Mouse (Mus musculus) erythroid progenitor cell, adult 5-6 weeks (primary cell): ENCODE measurements around the gene Gm3278. TPM values are rescaled to one million over a fixed set of nuclear protein-coding genes. Genes with fewer than 3 reads are reported as not detected.
"Not testable (repeated sequence)": the region's sequence is repeated elsewhere in the genome, so short reads cannot be mapped to it uniquely, and the experiment has no call there.

ENCODE experiments used
- ATAC-seq: replicated peaks from 2 replicates; pipeline ENCODE4 v1.8.0; 2016; ENCODE audit warnings: moderate number of reproducible peaks, mild to moderate bottlenecking, moderate TSS enrichment, inconsistent platforms; ENCODE audit not compliant: poor library complexity, low FRiP score, severe bottlenecking
- total RNA-seq, 2 experiments: library from RNA; stranded (forward) in 1 of 2; stranded (reverse) in 1 of 2; fragments of 150-400 nt in 1 of 2; fragments of 186-747, 209-891 nt in 1 of 2; gene quantifications; 2 replicates each; pipeline versions ENCODE4 v1.2.3 to v1.2.4; 2015 to 2017; ENCODE audit warnings: low replicate concordance in 2 of 2

Gm3278 gene
- total RNA-seq (2015; ENCODE audit: low replicate concordance) (not detected in 2 replicates), total RNA-seq (2017; ENCODE audit: low replicate concordance) (not detected in 2 replicates)

DNA sequence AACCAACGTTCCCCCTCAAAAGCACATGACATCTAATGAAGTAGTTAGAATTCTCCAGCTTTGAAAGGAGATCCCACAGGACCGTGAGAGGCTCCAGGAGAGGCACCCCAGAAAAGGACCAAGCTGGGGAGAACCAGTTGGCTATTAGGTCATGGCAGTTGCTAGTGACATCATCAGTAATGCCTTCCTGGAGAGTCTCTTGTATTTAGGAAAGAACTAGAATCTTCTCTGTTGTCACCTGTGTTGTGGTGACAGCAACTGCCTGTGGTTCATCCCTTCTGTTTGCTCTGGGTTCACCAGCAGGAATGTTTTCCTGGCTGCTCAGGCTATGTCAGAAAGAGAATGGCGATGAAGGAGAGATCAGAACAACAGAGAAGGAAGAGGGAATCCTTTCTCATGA, at the start of gene Gm3278:
TSS of gene Gm3278 (plus strand) at position 301 of the 400 bp plus-strand sequence.
- not testable (repeated sequence) for ATAC-seq

DNA sequence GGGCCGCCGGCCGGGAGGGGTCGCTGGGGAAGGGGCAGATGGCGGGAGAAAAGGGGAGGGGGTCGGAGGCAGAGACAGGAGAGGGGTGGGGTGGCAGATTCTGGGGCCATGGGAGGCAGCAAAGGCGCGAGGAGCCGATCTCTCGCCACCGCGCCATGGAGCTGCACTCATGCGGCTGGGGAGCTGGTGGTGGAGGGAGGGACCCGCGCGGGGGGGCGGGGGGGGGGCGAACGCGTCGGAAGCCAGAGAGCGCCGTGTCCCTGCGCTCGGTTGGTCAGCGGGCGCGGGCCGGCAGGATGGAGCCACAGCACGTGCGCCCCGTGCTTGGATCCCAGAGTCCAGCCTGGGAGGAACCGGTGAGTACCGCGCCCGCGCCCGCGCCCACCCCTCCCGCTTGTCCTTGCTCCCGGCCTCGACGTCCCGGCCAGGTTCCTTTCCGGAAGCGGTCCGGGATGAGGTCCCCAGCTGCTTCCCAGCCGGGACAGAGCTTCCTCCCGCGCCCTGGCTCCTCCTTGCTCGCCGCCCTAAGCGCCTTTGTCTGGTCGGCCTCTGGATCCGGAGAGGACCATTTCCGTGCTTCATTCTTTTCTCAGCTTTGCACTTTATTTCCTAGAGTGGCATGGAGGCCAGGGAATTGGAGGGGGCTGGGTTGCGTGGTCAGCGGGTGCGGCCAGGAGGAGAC, 36.8 kb upstream of the Gm3278 start, which contains the start of gene Gm3264:
TSS of gene Gm3264 (plus strand) at position 278 of the 682 bp plus-strand sequence.
- ATAC-seq: not testable (repeated sequence)

Other genes starting within 250 kb of the Gm3278 start
- not detected in 2 replicates for gene Gm3239, start 228.2 kb upstream of the Gm3278 start, total RNA-seq (2015; ENCODE audit: low replicate concordance)
- not detected in 2 replicates for gene Gm3239, start 228.2 kb upstream of the Gm3278 start, total RNA-seq (2017; ENCODE audit: low replicate concordance)
- gene Gm7876, start 183.2 kb upstream of the Gm3278 start, total RNA-seq (2015; ENCODE audit: low replicate concordance): not detected in 2 replicates
- not detected in 2 replicates for gene Gm7876, start 183.2 kb upstream of the Gm3278 start, total RNA-seq (2017; ENCODE audit: low replicate concordance)
- not detected in 2 replicates for gene Gm3252, start 165.6 kb upstream of the Gm3278 start, total RNA-seq (2015; ENCODE audit: low replicate concordance)
- not detected in 2 replicates for gene Gm3252, start 165.6 kb upstream of the Gm3278 start, total RNA-seq (2017; ENCODE audit: low replicate concordance)
- gene Gm9602, start 116.1 kb upstream of the Gm3278 start, total RNA-seq (2015; ENCODE audit: low replicate concordance): not detected in 2 replicates
- not detected in 2 replicates for gene Gm9602, start 116.1 kb upstream of the Gm3278 start, total RNA-seq (2017; ENCODE audit: low replicate concordance)
- gene Gm3269, start 54.3 kb upstream of the Gm3278 start, total RNA-seq (2015; ENCODE audit: low replicate concordance): not detected in 2 replicates
- gene Gm3269, start 54.3 kb upstream of the Gm3278 start, total RNA-seq (2017; ENCODE audit: low replicate concordance): not detected in 2 replicates
- gene Gm3264, start 36.8 kb upstream of the Gm3278 start, total RNA-seq (2015; ENCODE audit: low replicate concordance): not detected in 2 replicates
- not detected in 2 replicates for gene Gm3264, start 36.8 kb upstream of the Gm3278 start, total RNA-seq (2017; ENCODE audit: low replicate concordance)
- gene Gm8297, start 91.5 kb downstream of the Gm3278 start, total RNA-seq (2015; ENCODE audit: low replicate concordance): not detected in 2 replicates
- not detected in 2 replicates for gene Gm8297, start 91.5 kb downstream of the Gm3278 start, total RNA-seq (2017; ENCODE audit: low replicate concordance)
- gene Gm3298, start 123.5 kb downstream of the Gm3278 start, total RNA-seq (2015; ENCODE audit: low replicate concordance): not detected in 2 replicates
- not detected in 2 replicates for gene Gm3298, start 123.5 kb downstream of the Gm3278 start, total RNA-seq (2017; ENCODE audit: low replicate concordance)
- not detected in 2 replicates for gene 4930555G01Rik, start 158.2 kb downstream of the Gm3278 start, total RNA-seq (2015; ENCODE audit: low replicate concordance)
- not detected in 2 replicates for gene 4930555G01Rik, start 158.2 kb downstream of the Gm3278 start, total RNA-seq (2017; ENCODE audit: low replicate concordance)
- not detected in 2 replicates for gene Gm8281, start 178.6 kb downstream of the Gm3278 start, total RNA-seq (2015; ENCODE audit: low replicate concordance)
- 0.39 TPM in 1 of 2 replicates, not detected in the other for gene Gm8281, start 178.6 kb downstream of the Gm3278 start, total RNA-seq (2017; ENCODE audit: low replicate concordance)
- gene Gm8279, start 239.1 kb downstream of the Gm3278 start, total RNA-seq (2015; ENCODE audit: low replicate concordance): not detected in 2 replicates
- gene Gm8279, start 239.1 kb downstream of the Gm3278 start, total RNA-seq (2017; ENCODE audit: low replicate concordance): not detected in 2 replicates